Mouse (Mus musculus) liver, embryonic 11.5 days (tissue): ENCODE data around the gene Jagn1. TPM values are rescaled to one million over a fixed set of nuclear protein-coding genes. Genes with fewer than 3 reads are reported as not detected.
A peak's percentile ranks its signal among the peaks of the same experiment; 100 is the strongest.

Source experiments
- ATAC-seq: fragments of 200-750 bp; cut with Nextera tagmentation; replicated peaks from 2 replicates; pipeline ENCODE4 v1.8.0; 2017; ENCODE audit warnings: moderate number of reproducible peaks, mild to moderate bottlenecking, moderate TSS enrichment, moderate library complexity; ENCODE audit not compliant: low FRiP score
- DNase-seq: peaks from one replicate; pipeline ENCODE4 v3.0.0-alpha.2; 2017; ENCODE audit warnings: low spot score
- H3K27ac ChIP-seq: fragments of 300-500 bp; sonication (generic); 2 replicates; pipeline ENCODE4 v1.5.1; 2014; ENCODE audit warnings: mild to moderate bottlenecking, low read depth, low read length, control low read depth
- H3K27me3 ChIP-seq: fragments of 300-500 bp; sonication (generic); replicated peaks from 2 replicates; pipeline ENCODE4 v1.6.1; 2014; ENCODE audit warnings: low read length, mixed read lengths; ENCODE audit not compliant: control insufficient read depth, insufficient read depth
- H3K36me3 ChIP-seq: fragments of 300-500 bp; sonication (generic); 2 replicates; pipeline ENCODE4 v1.6.1; 2014; ENCODE audit warnings: mild to moderate bottlenecking, low read length, moderate library complexity, mixed read lengths; ENCODE audit not compliant: control insufficient read depth, insufficient read depth
- H3K4me1 ChIP-seq: fragments of 300-500 bp; sonication (generic); replicated peaks from 2 replicates; pipeline ENCODE4 v1.6.1; 2014; ENCODE audit warnings: low read length, mixed read lengths; ENCODE audit not compliant: control insufficient read depth, insufficient read depth
- H3K4me2 ChIP-seq: fragments of 300-500 bp; sonication (generic); 2 replicates; pipeline ENCODE4 v1.6.1; 2014; ENCODE audit warnings: mild to moderate bottlenecking, control low read depth, moderate library complexity
- H3K4me3 ChIP-seq: fragments of 300-500 bp; sonication (generic); 2 replicates; pipeline ENCODE4 v1.5.1; 2014; ENCODE audit warnings: low read depth, low read length, control low read depth
- H3K9ac ChIP-seq: fragments of 300-500 bp; sonication (generic); 2 replicates; pipeline ENCODE4 v1.6.1; 2014; ENCODE audit warnings: low read depth, low read length, control low read depth
- H3K9me3 ChIP-seq: fragments of 300-500 bp; sonication (generic); 2 replicates; pipeline ENCODE4 v1.6.1; 2016; ENCODE audit warnings: low read length, inconsistent platforms, mixed read lengths; ENCODE audit not compliant: control insufficient read depth
- WGBS: fragments of 180-500 bp; shearing (Covaris S2); extraction: QIAGEN DNeasy Blood & Tissue Kit; methylation state at CpG from one replicate; pipeline ENCODE4 v1.1.7; 2014; 5-methylcytosine and 5-hydroxymethylcytosine counted together
- polyA plus RNA-seq: library from polyadenylated mRNA; unstranded; fragments of >200 nt; fragmentation: Nextera tagmentation; extraction: Ambion mirVana; gene quantifications from 2 replicates; pipeline ENCODE4 v1.2.1, GENCODE M21; 2014

The Jagn1 gene
- polyA plus RNA-seq, 1 experiment from 2014 or later, result 72.1 TPM

- 61% methylated on average over 2 of the region's 2 CpGs for WGBS
- no peak for ATAC-seq
- Histone ChIP-seq H3K27me3 (peaks cover 30% of the 10 kb centered on the region), H3K4me2 (no peak overlapping the region), H3K9me3 (no peaks in the 10 kb centered on the region), H3K9ac (no peak overlapping the region), H3K4me1 (peaks cover 11% of the 10 kb centered on the region), H3K27ac (no peak overlapping the region), H3K36me3 (no peaks in the 10 kb centered on the region), H3K4me3 (no peak overlapping the region)
- no peak for DNase-seq
These were observed 30.9 kb downstream of the Jagn1 start for GRCm38 (mm10) chr6:113473246-113473645.

GRCm38 (mm10) chr6:113473715-113474114 lies 31.3 kb downstream of the Jagn1 start:
- no peak overlapping the region for H3K27ac ChIP-seq
- H3K27me3 ChIP-seq, result peaks cover 30% of the 10 kb centered on the region

GRCm38 (mm10) chr6:113477353-113477752 lies 35.0 kb downstream of the Jagn1 start:
- Histone ChIP-seq H3K36me3 (no peaks in the 10 kb centered on the region), H3K4me2 (no peak overlapping the region), H3K27ac (no peak overlapping the region), H3K9ac (no peak overlapping the region), H3K4me3 (no peak overlapping the region), H3K9me3 (no peaks in the 10 kb centered on the region), H3K27me3 (peaks cover 30% of the 10 kb centered on the region), H3K4me1 (no peaks in the 10 kb centered on the region; the same call in 1 of the 2 replicates)
- DNase-seq (no peak), ATAC-seq (no peak)
- WGBS, result 39% methylated on average over 7 of the region's 7 CpGs

More at GRCm38 (mm10) chr6:113473715-113474114, 31.3 kb downstream of the Jagn1 start:
- H3K4me2 ChIP-seq, result no peak overlapping the region
- no peak overlapping the region for H3K9ac ChIP-seq
- no peak for DNase-seq
- no peak overlapping the region for H3K4me3 ChIP-seq
- peaks cover 11% of the 10 kb centered on the region for H3K4me1 ChIP-seq
- 84% methylated on average over 6 of the region's 6 CpGs for whole genome bisulfite sequencing
- no peaks in the 10 kb centered on the region for H3K9me3 ChIP-seq
- H3K36me3 ChIP-seq, result no peaks in the 10 kb centered on the region
- no peak for ATAC-seq

DNA sequence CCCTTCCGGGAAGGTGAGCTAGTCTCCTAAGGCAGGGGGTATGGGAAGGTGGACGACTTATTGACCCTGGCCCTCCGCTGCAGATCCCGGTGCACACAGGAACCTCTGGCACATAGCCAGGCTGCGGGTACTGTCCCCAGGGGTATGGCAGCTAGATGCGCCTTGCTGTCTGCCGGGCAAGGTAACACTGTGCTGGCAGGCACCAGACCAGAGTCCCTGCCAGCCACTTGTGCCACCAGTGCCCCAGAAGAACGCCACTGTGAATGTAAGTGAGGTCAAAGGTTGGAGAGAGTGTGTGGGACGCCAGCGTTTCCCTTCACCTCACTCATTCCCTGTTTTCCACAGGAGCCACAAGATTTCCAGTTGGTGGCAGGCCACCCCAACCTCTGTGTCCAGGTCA lies 36.5 kb downstream of the Jagn1 start:
- ATAC-seq (no peak), DNase-seq (no peak)
- Histone ChIP-seq H3K4me3 (no peak overlapping the region), H3K27me3 (peaks cover 26% of the 10 kb centered on the region), H3K9me3 (no peaks in the 10 kb centered on the region), H3K36me3 (no peaks in the 10 kb centered on the region), H3K4me1 (no peaks in the 10 kb centered on the region; the same call in 1 of the 2 replicates), H3K27ac (no peak overlapping the region), H3K4me2 (no peak overlapping the region), H3K9ac (no peak overlapping the region)
- WGBS, result 79% methylated on average over 10 of the region's 10 CpGs

GRCm38 (mm10) chr6:113480555-113481373 lies 38.4 kb downstream of the Jagn1 start:
- ATAC-seq (no peak), DNase-seq (no peak)
- H3K4me2 ChIP-seq, result no peak overlapping the region
- no peaks in the 10 kb centered on the region for H3K36me3 ChIP-seq
- no peak overlapping the region for H3K27ac ChIP-seq
- no peak overlapping the region for H3K9ac ChIP-seq
- H3K4me1 ChIP-seq, result peaks cover 3% of the 10 kb centered on the region; the same call in 1 of the 2 replicates
- H3K27me3 ChIP-seq, result peaks cover 26% of the 10 kb centered on the region
- no peaks in the 10 kb centered on the region for H3K9me3 ChIP-seq
- WGBS, result 68% methylated on average over 18 of the region's 18 CpGs
- H3K4me3 ChIP-seq, result no peak overlapping the region

DNA sequence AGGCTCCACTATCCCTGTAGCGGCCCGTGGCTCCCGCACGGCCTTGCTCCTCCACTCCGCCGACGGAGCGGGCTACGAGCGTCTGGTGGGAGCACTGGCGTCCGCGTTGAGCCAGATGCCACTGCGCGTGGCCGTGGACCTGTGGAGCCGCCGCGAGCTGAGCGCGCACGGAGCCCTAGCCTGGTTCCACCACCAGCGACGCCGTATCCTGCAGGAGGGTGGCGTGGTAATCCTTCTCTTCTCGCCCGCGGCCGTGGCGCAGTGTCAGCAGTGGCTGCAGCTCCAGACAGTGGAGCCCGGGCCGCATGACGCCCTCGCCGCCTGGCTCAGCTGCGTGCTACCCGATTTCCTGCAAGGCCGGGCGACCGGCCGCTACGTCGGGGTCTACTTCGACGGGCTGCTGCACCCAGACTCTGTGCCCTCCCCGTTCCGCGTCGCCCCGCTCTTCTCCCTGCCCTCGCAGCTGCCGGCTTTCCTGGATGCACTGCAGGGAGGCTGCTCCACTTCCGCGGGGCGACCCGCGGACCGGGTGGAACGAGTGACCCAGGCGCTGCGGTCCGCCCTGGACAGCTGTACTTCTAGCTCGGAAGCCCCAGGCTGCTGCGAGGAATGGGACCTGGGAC lies 40.2 kb downstream of the Jagn1 start:
- Histone ChIP-seq H3K4me3 (peak overlapping the region; percentile 59), H3K4me1 (peaks cover 13% of the 10 kb centered on the region), H3K27me3 (peaks cover 23% of the 10 kb centered on the region), H3K9me3 (no peaks in the 10 kb centered on the region), H3K4me2 (peak overlapping the region; percentile 97), H3K9ac (peak overlapping the region; percentile 80), H3K36me3 (no peaks in the 10 kb centered on the region), H3K27ac (peak overlapping the region; percentile 80)
- ATAC-seq (peak; percentile 43), DNase-seq (no peak)
- WGBS, result 2% methylated on average over 65 of the region's 65 CpGs

- Histone ChIP-seq H3K27me3 (peaks cover 23% of the 10 kb centered on the region), H3K9ac (peak within 1 kb of the TSS; percentile 80), H3K4me2 (peak within 1 kb of the TSS; percentile 97), H3K9me3 (no peaks in the 10 kb centered on the region), H3K4me3 (peak within 1 kb of the TSS; percentile 59), H3K27ac (peak within 1 kb of the TSS; percentile 80), H3K36me3 (no peaks in the 10 kb centered on the region; the same call in 1 of the 2 replicates), H3K4me1 (peaks cover 17% of the 10 kb centered on the region)
- peak; percentile 95 for DNase-seq
- under 1% methylated on average over 26 of the region's 26 CpGs for WGBS
- ATAC-seq, result peak; percentile 96
These were observed 40.8 kb downstream of the Jagn1 start, which contains the start of gene Creld1 for GRCm38 (mm10) chr6:113483100-113483615. Creld1 (plus strand) TSS chr6:113483297.

- 9% methylated on average over 10 of the region's 10 CpGs for WGBS
- Histone ChIP-seq H3K9me3 (no peaks in the 10 kb centered on the region), H3K4me1 (peaks cover 17% of the 10 kb centered on the region), H3K27me3 (peaks cover 23% of the 10 kb centered on the region), H3K27ac (peak overlapping the region; percentile 80), H3K36me3 (peaks cover 2% of the 10 kb centered on the region; the same call in 1 of the 2 replicates), H3K4me2 (peak overlapping the region; percentile 97), H3K9ac (peak overlapping the region; percentile 74), H3K4me3 (peak overlapping the region; percentile 59)
- DNase-seq, result no peak
- peak; percentile 50 for ATAC-seq
These were observed 41.4 kb downstream of the Jagn1 start for GRCm38 (mm10) chr6:113483729-113484128.
